Mouse (Mus musculus) frontal cortex, postnatal 36 days (tissue): ENCODE results near the gene Rab11fip4.

Experiments
- DNase-seq, 2 experiments: peaks; one replicate each; pipeline ENCODE4 v3.0.0; 2022; ENCODE audit warnings: low spot score in 2 of 2

The Rab11fip4 gene

GRCm38 (mm10) chr11:79713184-79713583, 122.2 kb downstream of the Rab11fip4 start:
- no peak for DNase-seq

DNA sequence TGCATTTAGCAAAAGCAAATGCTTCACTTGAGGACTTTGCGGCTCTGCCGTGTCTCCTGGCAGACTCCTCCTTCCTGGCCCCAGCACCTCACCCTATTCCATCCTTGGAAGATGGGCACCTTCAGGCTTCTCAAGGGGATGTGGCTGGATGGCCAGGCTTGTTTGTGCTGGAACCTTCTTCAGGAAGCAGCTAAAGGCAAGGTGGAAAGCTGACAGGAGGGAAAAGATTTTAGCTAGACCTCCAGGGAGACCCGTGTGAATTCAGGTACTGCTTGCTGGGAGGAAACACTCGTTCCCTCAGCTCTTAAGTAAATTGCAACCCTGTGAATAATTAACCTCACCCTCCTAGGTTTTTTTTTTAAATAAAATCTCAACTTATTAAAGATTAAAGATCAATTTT, 122.7 kb downstream of the Rab11fip4 start:
- no peak for DNase-seq

DNA sequence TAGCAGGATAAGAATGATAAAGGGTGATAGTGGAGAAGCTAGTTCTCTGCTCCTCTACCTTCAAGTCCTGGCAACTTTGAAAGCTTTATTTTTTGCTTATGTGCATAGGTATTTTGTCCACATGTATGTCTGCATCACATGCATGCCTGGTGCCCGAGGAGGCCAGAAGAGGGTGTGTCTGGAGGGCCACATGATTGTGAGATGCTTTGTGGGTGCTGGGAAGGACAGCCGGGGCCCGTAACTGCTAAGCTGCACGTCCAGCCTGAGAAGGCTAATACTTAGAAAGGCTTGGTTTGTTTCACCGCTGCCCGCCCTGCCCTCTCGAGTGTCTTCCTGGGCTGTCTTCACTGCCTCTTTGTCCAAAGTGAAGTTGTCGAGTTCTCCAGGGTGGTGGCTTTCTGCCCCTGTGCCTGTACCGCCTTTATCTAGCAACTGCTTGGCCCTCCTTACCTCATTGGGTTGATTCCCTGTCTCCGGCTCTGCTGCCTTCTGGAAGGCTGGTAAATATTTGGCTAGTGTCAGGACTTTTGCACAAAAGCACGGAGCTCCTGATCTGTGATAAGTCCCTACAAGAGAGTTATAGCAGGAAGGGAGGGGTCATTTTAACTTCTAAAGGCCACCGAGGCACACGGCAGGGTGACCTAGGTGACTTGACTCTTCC, 123.2 kb downstream of the Rab11fip4 start:
- no peak for DNase-seq

- no peak for DNase-seq
These were observed 123.7 kb downstream of the Rab11fip4 start for GRCm38 (mm10) chr11:79714743-79715110.

- DNase-seq: no peak
These were observed 124.3 kb downstream of the Rab11fip4 start for GRCm38 (mm10) chr11:79715316-79715715.

DNA sequence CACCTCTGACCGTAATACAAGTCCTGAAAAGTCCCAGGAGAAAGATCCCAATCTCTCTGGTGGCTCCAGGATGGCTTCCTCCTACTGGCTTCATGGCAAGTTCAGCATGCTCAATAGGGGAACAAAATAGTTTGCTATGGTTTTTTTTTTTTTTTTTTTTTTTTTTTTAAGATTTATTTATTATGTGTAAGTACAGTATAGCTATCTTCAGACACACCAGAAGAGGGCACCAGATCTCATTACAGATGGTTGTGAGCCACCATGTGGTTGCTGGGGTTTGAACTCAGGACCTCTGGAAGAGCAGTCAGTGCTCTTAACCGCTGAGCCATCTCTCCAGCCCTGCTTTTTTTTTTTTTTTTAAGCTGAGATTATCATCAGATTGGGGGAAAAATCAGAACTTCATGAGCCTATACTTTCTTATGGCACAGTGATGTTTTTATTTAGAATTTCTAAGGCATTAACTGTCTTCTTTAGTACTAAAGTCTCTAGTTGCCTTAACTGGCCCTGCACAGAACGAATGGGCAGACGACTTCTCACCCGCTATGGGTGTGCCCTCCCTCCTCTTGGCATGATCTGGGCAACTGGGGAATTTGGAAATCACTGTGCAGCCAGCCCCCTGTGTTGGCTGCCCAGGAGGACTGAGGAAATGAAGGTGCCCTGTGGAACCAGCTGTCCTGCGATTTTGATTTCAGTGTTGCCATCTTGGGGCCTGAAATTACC, 124.9 kb downstream of the Rab11fip4 start:
- DNase-seq: no peak

DNA sequence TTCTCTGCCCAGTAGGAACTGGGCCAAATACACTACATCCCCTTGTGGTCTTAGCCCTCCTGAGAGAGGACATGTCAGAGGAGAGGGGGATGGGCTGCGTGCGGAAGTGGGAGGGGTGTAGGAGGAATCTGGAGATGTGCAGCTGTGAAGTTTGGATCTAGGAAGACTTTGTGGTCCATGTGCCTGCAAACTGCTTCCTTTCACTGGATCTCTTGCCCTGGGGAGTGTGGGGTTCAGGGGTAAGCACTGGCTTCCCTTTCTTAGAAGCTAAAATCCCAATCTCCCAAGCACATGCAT, 125.4 kb downstream of the Rab11fip4 start:
- no peak for DNase-seq

- DNase-seq: no peak
These were observed 126.3 kb downstream of the Rab11fip4 start for GRCm38 (mm10) chr11:79717271-79717670.

DNA sequence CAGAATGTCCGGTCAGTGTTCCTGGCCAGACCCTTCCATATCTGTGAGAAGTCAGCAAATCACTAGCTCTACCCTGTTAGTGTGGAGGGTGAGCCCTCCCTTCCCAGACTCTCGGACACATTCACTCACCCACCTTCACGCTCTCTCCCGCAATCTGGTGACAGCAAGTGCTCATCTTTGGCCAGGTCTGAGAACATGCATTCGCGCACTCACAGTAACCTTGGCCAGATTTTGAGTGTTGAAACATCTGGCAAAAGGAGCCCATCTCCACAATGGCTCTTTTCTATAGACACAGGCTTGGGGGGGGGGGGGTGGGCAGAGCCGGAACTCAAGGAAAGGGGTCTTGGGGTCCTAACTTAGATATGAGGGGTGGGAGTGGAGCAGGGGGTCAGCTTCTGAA, 126.8 kb downstream of the Rab11fip4 start:
- DNase-seq: no peak

DNA sequence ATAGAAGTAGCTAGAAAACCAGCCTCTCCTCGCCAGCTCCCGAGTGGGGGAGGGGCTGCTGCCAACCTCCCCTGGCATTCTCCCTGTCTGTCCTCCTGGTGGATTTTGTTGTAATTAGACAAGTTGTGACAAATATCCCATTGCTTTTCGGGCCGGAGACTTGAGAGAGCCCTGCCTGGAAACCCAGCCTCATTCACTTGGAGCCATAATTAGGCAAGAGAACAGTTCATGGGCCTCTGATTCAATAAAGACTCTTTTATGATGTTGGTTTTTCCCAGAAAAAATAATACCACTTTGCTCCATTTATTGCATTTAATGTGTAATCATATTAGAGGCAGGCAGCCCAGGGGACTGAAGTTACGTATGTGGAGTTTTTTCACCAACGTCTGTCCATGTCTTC, 127.2 kb downstream of the Rab11fip4 start:
- DNase-seq: no peak

- no peak for DNase-seq
These were observed 127.9 kb downstream of the Rab11fip4 start for GRCm38 (mm10) chr11:79718829-79719346.

GRCm38 (mm10) chr11:79720737-79721136, 129.7 kb downstream of the Rab11fip4 start:
- DNase-seq: no peak

GRCm38 (mm10) chr11:79722811-79723210, 131.8 kb downstream of the Rab11fip4 start:
- no peak for DNase-seq

GRCm38 (mm10) chr11:79725005-79725404, 134.0 kb downstream of the Rab11fip4 start:
- DNase-seq: no peak

DNA sequence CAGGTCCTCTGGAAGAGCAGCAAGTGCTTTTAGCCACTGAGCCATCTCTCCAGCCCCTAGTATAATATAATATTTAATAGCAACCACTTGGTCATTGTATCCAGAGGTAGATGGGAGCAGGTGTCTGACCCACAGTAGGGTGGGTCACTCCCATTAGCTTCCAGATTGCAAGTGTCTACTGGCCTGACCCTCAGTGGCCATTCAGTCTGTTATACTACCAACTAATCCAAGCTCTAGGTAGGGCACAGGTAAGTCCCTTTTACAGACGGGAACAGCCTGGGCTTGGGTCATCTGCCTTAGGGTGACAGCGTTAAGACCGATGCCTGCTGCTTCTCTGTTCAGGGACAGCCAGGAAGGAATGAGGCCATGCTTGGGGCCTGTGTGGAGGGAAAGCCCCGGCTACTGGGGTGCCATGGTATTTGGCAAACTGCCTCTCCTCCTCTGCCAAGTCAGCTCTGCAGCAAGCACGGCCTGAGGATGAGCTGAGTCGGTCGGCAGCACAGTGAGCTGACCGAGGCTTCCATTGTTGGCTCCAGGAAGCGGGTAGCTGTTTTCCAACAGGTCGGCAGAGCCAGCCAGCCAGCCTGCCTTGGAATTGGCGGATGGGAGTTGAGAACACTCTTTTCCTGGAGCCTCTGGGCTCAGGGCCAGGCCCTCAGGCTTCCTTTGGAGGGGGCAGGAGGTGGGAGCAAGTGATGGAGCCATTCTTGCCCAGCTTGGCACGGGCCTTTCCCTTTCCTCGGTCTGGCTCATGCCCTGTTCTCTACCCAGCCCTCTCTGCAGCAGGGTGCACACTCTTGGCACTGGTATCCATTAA, 138.4 kb downstream of the Rab11fip4 start:
- peak; percentile 57 to 62 for DNase-seq

DNA sequence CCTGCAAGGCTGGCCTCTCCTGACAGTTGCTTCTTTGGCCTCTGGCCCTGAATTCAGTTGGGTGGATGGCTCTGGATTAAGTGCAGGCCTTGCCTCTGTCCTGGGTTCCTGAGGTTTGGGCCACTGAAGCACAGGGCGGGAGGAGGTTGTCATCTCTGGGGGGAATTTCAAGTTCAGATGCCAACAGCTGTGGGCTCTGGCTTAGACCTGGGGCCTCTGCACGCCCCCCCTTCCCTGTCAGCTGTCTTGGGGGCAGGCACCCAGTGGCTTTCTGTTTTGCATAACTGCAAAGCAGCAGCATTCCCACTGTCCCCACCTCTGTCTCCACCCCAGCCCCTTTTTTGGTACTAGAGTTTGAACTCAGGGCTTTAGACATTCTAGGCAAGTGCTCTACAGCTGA, 139.4 kb downstream of the Rab11fip4 start:
- no peak for DNase-seq

DNA sequence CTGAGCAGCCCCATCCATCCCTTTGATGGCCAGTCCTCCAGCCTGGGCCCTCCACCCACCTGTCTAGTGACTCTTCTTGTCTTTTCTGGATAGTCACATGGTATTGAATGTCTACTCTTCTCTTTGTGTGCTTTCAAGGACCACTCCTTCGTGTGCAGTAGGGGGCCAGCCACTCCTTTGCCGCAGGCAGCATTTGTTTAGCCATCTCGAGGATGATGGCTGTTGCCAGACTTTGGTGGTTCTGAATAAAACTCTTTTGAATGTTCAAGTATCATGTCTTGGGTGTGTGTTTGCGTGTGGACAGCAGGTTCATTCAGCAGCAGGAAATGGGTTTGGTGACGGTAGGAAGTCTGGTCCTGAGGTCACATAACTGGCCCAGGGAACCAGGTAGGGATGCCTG, 140.5 kb downstream of the Rab11fip4 start:
- DNase-seq: no peak

DNA sequence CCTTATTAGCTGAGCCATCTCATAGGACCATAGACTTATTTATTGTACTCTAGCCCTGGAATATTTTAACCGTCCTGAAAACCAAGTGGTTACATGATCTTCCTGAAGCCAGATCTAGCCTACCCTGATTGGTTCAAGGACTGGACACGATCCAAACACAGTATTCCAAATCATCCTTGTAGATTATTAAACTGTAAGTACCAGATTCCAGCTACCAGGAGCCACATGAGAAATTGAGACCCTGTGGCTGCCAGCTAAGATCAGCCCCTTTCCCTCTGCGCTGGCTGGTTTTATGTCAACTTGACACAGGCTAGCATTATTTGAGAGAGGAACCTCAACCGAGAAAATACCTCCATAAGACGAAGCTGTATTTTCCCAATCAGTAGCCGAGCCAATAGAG, 142.0 kb downstream of the Rab11fip4 start:
- DNase-seq: no peak

GRCm38 (mm10) chr11:79736232-79737006, 145.4 kb downstream of the Rab11fip4 start:
- DNase-seq: no peak

DNA sequence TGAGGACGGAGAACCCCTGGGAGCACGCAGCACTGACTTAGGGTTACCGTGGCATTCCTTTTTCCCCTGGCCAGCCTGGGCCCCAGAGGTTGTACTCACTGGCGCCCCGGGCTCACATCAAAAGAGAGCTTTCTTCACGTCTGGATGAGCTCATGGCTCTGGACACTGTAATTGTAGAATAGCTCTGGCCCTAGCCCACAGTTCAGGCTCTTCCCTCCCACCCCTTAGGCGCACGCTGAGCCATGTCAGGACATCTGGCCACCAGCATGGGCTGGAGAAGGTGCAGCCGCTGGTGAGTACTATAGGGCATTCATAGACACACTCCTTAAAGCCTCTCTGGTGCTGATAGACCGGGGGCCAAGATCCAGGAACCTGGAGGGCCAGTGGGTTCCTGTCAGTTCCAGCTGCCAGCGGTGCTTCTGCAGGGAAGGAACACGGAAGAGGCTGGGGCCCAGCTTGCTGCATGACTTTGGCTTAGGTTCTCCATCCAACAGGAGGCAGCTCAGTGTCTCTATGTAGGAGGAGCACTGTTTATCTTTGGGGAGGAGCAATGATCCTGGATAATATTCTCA, 146.2 kb downstream of the Rab11fip4 start:
- no peak for DNase-seq

DNA sequence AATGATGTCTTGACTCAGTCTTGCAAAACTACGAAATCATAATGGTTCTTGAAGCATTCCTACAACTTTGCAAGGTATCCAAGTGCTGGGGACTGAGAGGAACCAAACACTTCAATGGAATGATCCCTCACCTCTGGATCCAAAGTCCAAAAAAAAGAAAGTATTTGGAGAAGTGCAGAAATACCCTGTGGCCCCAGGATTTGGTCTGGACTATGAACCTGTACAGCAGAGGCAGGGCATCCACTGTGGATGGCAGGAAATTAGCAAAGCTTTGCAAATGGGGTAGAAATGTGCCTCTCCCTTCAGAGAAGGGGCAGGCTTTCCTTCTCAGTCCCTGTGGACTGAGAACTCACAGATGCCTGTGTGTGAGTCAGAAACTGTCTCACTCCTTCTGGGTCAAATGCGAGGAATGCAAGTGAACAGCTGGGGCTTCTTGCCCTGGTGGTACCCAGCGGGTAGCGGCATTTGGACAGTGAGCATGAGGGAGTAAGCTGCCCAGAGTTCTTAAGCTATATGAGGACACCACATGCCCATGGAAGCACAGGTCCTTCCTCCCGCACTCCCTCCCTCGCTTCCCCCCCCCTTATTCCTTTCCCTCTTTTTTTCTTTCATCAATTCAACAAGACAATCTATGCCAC, 147.0 kb downstream of the Rab11fip4 start:
- no peak for DNase-seq
